Mouse (Mus musculus): ENCODE data around the gene Aunip. TPM values are rescaled to one million over a fixed set of nuclear protein-coding genes. Genes with fewer than 3 reads are reported as not detected.
"Not testable (repeated sequence)": the region's sequence is repeated elsewhere in the genome, so short reads cannot be mapped to it uniquely, and the experiment has no call there.

The Aunip gene
- polyA plus RNA-seq, 1 experiment = 2.3 TPM

GRCm38 (mm10) chr4:134496595-134497210 lies 14.1 kb upstream of the Aunip start, which contains the start of gene Paqr7:
TSS of gene Paqr7 (plus strand) at chr4:134496697.
- no peak within 1 kb of the TSS for H3ac ChIP-seq (ENCODE audit: control insufficient read depth, insufficient read length)
- peak within 1 kb of the TSS; percentile 66 for H3K4me2 ChIP-seq (ENCODE audit: low read depth)
- TF ChIP-seq USF1 (IDR thresholded peaks at IDR 0.05; ENCODE audit: low read depth) (no peak), MAX (IDR thresholded peaks at IDR 0.05; ENCODE audit: low read depth) (no peak), TCF12 (IDR thresholded peaks at IDR 0.05; ENCODE audit: insufficient read depth, poor library complexity, severe bottlenecking) (no peak), E2F4 (IDR thresholded peaks at IDR 0.05; ENCODE audit: insufficient read depth) (no peak), MYOD1 (IDR thresholded peaks at IDR 0.05; ENCODE audit: control insufficient read depth in 1 of 3, insufficient read length in 2 of 3, low read depth in 2 of 3) (peak in 1 of 3 experiments; percentile 51), POLR2A (IDR thresholded peaks at IDR 0.05; ENCODE audit: insufficient read length, low read depth) (peak; percentile 57), REST (IDR thresholded peaks at IDR 0.05; ENCODE audit: insufficient read depth, insufficient read length) (no peak), SRF (IDR thresholded peaks at IDR 0.05; ENCODE audit: control insufficient read depth, insufficient read length, low read depth) (no peak), CEBPB (IDR thresholded peaks at IDR 0.05; ENCODE audit: insufficient read depth, poor library complexity, severe bottlenecking) (0 out of 2 replicates have a peak, but pooled peaks have one; percentile 19), TCF3 (IDR thresholded peaks at IDR 0.05; ENCODE audit: insufficient read length, low read depth) (no peak), POLR2AphosphoS2 (IDR thresholded peaks at IDR 0.05; ENCODE audit: insufficient read length, low read depth) (peak; percentile 34), MYOG (IDR thresholded peaks at IDR 0.05; ENCODE audit: control insufficient read depth in 1 of 3, insufficient read depth in 1 of 3, insufficient read length in 2 of 3, low read depth in 2 of 3) (peak in 1 of 3 experiments; percentile 5)
- H3K27me3 ChIP-seq (ENCODE audit: control insufficient read depth, insufficient read depth, insufficient read length) = no peaks in the 10 kb centered on the region
- H3K4me3 ChIP-seq = peak within 1 kb of the TSS; percentile 21
- no peaks in the 10 kb centered on the region for H3K36me3 ChIP-seq (ENCODE audit: control insufficient read depth, insufficient read depth)
- H3K79me2 ChIP-seq (ENCODE audit: control insufficient read depth, insufficient read depth) = no peaks in the 10 kb centered on the region

- Histone ChIP-seq H3K27me3 (ENCODE audit: control insufficient read depth, insufficient read depth, insufficient read length) (no peaks in the 10 kb centered on the region), H3K79me2 (ENCODE audit: control insufficient read depth, insufficient read depth) (no peaks in the 10 kb centered on the region), H3ac (ENCODE audit: control insufficient read depth, insufficient read length) (no peak overlapping the region), H3K4me2 (ENCODE audit: low read depth) (peak overlapping the region; percentile 66), H3K4me3 (peak overlapping the region; percentile 21), H3K36me3 (ENCODE audit: control insufficient read depth, insufficient read depth) (no peaks in the 10 kb centered on the region)
- TF ChIP-seq MAX (IDR thresholded peaks at IDR 0.05; ENCODE audit: low read depth) (no peak), MYOD1 (IDR thresholded peaks at IDR 0.05; ENCODE audit: control insufficient read depth in 1 of 3, insufficient read length in 2 of 3, low read depth in 2 of 3) (no peak), E2F4 (IDR thresholded peaks at IDR 0.05; ENCODE audit: insufficient read depth) (no peak), TCF12 (IDR thresholded peaks at IDR 0.05; ENCODE audit: insufficient read depth, poor library complexity, severe bottlenecking) (no peak), USF1 (IDR thresholded peaks at IDR 0.05; ENCODE audit: low read depth) (no peak), REST (IDR thresholded peaks at IDR 0.05; ENCODE audit: insufficient read depth, insufficient read length) (no peak), SRF (IDR thresholded peaks at IDR 0.05; ENCODE audit: control insufficient read depth, insufficient read length, low read depth) (no peak), MYOG (IDR thresholded peaks at IDR 0.05; ENCODE audit: control insufficient read depth in 1 of 3, insufficient read depth in 1 of 3, insufficient read length in 2 of 3, low read depth in 2 of 3) (no peak), TCF3 (IDR thresholded peaks at IDR 0.05; ENCODE audit: insufficient read length, low read depth) (no peak), POLR2AphosphoS2 (IDR thresholded peaks at IDR 0.05; ENCODE audit: insufficient read length, low read depth) (no peak), POLR2A (IDR thresholded peaks at IDR 0.05; ENCODE audit: insufficient read length, low read depth) (no peak), CEBPB (IDR thresholded peaks at IDR 0.05; ENCODE audit: insufficient read depth, poor library complexity, severe bottlenecking) (no peak)
Measured at GRCm38 (mm10) chr4:134497223-134497622, 13.6 kb upstream of the Aunip start.

- H3K27me3 ChIP-seq (ENCODE audit: control insufficient read depth, insufficient read depth, insufficient read length) = no peaks in the 10 kb centered on the region
- no peak overlapping the region for H3K4me3 ChIP-seq
- no peak for TF ChIP-seq REST (IDR thresholded peaks at IDR 0.05; ENCODE audit: insufficient read depth, insufficient read length)
- TF ChIP-seq MYOG (IDR thresholded peaks at IDR 0.05; ENCODE audit: control insufficient read depth in 1 of 3, insufficient read depth in 1 of 3, insufficient read length in 2 of 3, low read depth in 2 of 3) = no peak
- no peak for TF ChIP-seq MAX (IDR thresholded peaks at IDR 0.05; ENCODE audit: low read depth)
- no peak for TF ChIP-seq USF1 (IDR thresholded peaks at IDR 0.05; ENCODE audit: low read depth)
- no peak for TF ChIP-seq POLR2AphosphoS2 (IDR thresholded peaks at IDR 0.05; ENCODE audit: insufficient read length, low read depth)
- no peak overlapping the region for H3K4me2 ChIP-seq (ENCODE audit: low read depth)
- no peaks in the 10 kb centered on the region for H3K79me2 ChIP-seq (ENCODE audit: control insufficient read depth, insufficient read depth)
- no peaks in the 10 kb centered on the region for H3K36me3 ChIP-seq (ENCODE audit: control insufficient read depth, insufficient read depth)
- H3ac ChIP-seq (ENCODE audit: control insufficient read depth, insufficient read length) = no peak overlapping the region
Measured at GRCm38 (mm10) chr4:134497986-134498731, 12.6 kb upstream of the Aunip start.

GRCm38 (mm10) chr4:134498983-134499382 lies 11.8 kb upstream of the Aunip start:
- not testable (repeated sequence) for H3K36me3 ChIP-seq (ENCODE audit: control insufficient read depth, insufficient read depth); H3K4me3 ChIP-seq

GRCm38 (mm10) chr4:134501095-134501494 lies 9.7 kb upstream of the Aunip start:
- no peak overlapping the region for H3K4me2 ChIP-seq (ENCODE audit: low read depth)
- no peak overlapping the region for H3ac ChIP-seq (ENCODE audit: control insufficient read depth, insufficient read length)
- H3K27me3 ChIP-seq (ENCODE audit: control insufficient read depth, insufficient read depth, insufficient read length) = no peaks in the 10 kb centered on the region
- H3K79me2 ChIP-seq (ENCODE audit: control insufficient read depth, insufficient read depth) = no peaks in the 10 kb centered on the region
- TF ChIP-seq POLR2A (IDR thresholded peaks at IDR 0.05; ENCODE audit: insufficient read length, low read depth) (no peak), REST (IDR thresholded peaks at IDR 0.05; ENCODE audit: insufficient read depth, insufficient read length) (no peak), TCF3 (IDR thresholded peaks at IDR 0.05; ENCODE audit: insufficient read length, low read depth) (no peak), CEBPB (IDR thresholded peaks at IDR 0.05; ENCODE audit: insufficient read depth, poor library complexity, severe bottlenecking) (no peak), TCF12 (IDR thresholded peaks at IDR 0.05; ENCODE audit: insufficient read depth, poor library complexity, severe bottlenecking) (no peak), USF1 (IDR thresholded peaks at IDR 0.05; ENCODE audit: low read depth) (no peak), E2F4 (IDR thresholded peaks at IDR 0.05; ENCODE audit: insufficient read depth) (no peak), MYOD1 (IDR thresholded peaks at IDR 0.05; ENCODE audit: control insufficient read depth in 1 of 3, insufficient read length in 2 of 3, low read depth in 2 of 3) (no peak), MYOG (IDR thresholded peaks at IDR 0.05; ENCODE audit: control insufficient read depth in 1 of 3, insufficient read depth in 1 of 3, insufficient read length in 2 of 3, low read depth in 2 of 3) (no peak), POLR2AphosphoS2 (IDR thresholded peaks at IDR 0.05; ENCODE audit: insufficient read length, low read depth) (no peak), MAX (IDR thresholded peaks at IDR 0.05; ENCODE audit: low read depth) (no peak), SRF (IDR thresholded peaks at IDR 0.05; ENCODE audit: control insufficient read depth, insufficient read length, low read depth) (no peak)
- no peak overlapping the region for H3K4me3 ChIP-seq
- no peaks in the 10 kb centered on the region for H3K36me3 ChIP-seq (ENCODE audit: control insufficient read depth, insufficient read depth)

More at GRCm38 (mm10) chr4:134498983-134499382, 11.8 kb upstream of the Aunip start:
- not testable (repeated sequence) for H3ac ChIP-seq (ENCODE audit: control insufficient read depth, insufficient read length); H3K27me3 ChIP-seq (ENCODE audit: control insufficient read depth, insufficient read depth, insufficient read length); H3K4me2 ChIP-seq (ENCODE audit: low read depth); H3K79me2 ChIP-seq (ENCODE audit: control insufficient read depth, insufficient read depth)

Data from myocyte (in vitro differentiated cells).